Mouse (Mus musculus): ENCODE results near the gene 1700011L22Rik.

1700011L22Rik gene

DNA sequence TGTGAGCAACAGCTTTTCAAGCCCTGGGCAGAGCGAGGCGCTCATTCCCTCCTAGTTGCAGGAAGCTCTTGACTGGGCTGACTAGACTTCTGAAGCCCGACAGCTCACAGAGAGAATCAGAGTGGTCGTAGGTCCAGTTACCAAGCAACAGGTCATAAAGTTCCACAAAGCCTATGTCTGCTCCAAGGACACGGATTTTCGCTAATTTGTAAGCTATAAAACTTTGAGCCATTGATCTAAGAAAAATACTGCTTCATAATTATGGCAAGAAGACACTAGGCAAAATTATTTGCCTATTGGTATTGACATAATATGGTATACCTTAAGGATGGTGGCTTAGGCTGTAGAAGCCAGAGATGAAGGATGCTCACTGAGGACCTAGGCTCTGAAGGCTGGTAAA, at the start of gene 1700011L22Rik:
1700011L22Rik (minus strand) TSS at position 101 of the 400 bp plus-strand sequence.
- DNase-seq (ENCODE audit: inconsistent ontology term), result no peak

DNA sequence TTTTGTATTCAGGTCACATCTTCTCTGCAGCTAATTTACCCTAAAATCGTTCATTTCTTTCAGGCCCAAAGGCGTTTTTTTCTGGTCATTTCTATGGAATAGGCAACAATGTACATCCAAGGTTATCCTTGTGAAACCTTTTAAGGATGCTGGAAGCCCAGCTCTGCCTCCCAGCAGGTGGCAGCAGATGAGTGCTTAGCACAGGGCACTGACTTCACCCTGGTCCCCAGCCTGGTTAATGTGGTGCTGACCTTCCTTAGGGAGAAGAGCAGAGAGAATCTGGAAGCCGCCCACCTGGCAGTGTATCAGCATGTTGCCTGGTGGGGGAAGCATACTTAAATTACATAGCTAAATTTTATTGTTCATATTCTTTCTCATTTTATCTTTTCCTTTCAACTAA, 49.4 kb upstream of the 1700011L22Rik start:
- peak; percentile 61 for DNase-seq (ENCODE audit: inconsistent ontology term)

DNA sequence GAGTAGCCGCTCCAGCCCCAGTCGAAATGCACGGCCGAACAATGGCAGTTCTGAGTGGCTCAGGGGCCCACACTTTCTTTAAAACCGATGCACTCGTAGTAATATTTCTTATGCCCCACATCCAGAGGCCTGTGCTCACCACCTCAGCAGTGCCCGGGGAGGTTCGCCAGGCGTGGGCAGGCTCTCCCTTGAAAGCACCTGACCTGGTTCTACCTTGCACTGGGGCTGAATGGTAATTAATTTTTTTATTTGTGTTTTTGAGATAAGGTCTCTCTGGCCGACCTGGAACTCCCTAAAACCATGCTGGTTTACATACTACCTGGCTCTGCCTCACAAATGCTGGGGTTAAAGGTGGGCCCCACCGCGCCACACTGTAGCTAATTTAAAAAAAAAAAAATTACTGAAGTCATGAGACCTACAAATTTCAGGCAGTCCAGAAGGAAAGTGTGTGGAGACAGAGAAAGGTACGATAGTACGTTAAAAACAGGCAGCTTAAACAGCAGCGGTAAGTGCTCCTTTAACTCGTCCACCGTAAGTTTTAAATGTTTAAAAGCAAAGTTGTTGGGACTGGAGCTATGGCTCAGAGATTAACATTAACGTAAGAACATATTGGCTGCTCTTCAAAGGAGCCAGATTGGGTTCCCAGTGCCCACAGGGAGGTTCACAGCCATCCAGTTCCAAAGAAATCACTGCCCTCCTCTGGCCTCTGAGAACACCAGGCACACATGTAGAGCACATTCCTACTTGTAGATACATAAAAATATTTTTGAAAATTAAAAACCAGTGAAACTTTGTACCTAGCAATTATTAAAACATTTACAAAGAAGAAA, 47.1 kb upstream of the 1700011L22Rik start:
- no peak for DNase-seq (ENCODE audit: inconsistent ontology term)

DNA sequence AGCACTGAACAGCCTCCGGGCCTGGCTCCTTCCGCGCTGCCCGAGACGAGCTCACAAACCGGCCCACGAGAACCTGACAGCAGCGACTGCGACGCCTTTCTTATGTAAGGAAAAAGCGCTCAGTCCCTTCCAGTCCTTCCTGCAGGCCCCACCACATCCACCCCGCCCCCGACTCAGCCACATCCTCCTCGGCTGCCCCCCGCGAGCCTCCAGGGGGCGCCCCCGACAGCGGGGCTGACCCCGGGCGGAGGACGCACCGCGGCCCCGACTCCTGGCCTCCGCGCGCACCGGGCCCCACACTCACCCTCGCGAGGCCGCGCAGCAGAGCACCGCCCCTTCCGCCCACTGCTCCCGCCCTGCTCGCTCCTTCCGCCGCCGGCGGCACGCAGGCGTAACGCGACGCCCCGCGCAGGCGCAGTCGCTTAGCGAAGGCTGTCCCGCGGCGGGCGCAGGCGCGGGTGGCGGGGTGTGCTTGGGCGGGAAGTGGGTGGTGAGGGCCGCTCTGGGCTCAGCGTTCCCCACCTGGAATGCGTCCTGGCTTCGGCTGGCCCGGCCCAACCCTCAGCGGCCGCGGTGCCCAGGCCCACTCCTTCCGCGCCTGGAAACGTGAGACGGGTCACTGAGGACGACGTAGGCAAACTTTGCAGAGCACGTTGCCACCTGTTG, 46.4 kb upstream of the 1700011L22Rik start, which contains the start of gene Mmaa:
Mmaa (minus strand) TSS at position 328 of the 666 bp plus-strand sequence.
- peak; percentile 99 for DNase-seq (ENCODE audit: inconsistent ontology term)

DNA sequence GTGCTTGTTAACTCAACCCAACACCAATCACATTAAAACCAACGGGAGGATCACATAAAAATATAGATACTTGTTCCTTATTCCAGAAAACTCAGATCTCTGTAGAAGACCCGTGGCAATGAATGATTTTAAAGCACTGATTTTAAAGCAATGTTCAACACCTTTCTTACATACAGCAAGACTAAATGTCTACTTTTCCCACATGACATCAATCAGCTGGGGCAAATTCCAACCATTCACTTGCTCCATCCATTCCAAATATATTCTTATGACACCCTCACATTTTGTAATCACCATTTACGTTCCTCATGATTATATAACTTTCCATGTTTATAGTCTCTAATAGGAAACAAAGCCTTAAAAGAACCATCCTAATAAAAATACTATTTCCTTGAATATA, 45.5 kb upstream of the 1700011L22Rik start:
- no peak for DNase-seq (ENCODE audit: inconsistent ontology term)

DNA sequence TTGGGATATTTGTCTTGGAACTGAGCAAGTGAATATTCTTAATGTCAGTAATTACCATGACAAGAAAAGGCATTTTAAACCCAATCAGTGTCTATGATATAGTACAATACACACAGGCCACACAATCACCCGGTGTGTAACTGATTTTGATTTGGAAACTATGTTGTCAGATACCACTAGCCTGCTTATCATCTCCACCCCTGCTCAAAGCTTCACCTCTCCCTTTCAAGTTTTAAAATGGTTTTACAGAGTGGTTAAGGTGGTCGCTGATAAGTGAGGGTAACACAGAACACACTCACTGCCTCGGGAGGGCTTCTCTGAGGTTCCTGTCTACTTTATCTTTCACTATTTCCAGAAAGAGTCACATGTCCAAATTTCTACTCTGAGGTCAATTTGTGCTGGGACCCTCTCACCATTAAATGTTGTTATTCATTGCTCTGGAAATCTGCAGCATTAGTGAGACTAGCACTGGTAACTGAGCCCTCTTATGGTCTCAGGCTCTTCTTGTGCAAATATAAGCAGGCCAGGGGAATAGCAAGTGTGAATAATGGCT, 44.4 kb upstream of the 1700011L22Rik start:
- no peak for DNase-seq (ENCODE audit: inconsistent ontology term)

DNA sequence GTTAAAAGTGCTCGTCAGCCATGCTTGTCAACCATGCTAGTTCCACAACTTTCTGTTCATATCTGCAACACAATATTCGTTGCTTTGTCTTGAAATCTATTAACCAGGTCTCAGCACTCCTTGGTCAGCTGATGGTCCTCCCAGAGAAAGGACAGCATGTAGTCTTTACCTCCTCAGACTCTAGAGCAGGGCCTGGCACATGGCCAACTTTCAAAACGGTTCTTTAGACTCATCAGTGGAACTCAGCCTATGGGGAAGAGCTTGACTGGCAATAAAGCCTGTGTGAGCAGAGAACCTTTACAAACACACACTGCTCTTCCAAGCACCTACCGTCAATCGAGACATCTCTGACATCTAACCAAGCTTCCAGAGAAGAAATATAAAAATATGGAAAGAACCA, 41.2 kb upstream of the 1700011L22Rik start:
- DNase-seq (ENCODE audit: inconsistent ontology term), result no peak

DNA sequence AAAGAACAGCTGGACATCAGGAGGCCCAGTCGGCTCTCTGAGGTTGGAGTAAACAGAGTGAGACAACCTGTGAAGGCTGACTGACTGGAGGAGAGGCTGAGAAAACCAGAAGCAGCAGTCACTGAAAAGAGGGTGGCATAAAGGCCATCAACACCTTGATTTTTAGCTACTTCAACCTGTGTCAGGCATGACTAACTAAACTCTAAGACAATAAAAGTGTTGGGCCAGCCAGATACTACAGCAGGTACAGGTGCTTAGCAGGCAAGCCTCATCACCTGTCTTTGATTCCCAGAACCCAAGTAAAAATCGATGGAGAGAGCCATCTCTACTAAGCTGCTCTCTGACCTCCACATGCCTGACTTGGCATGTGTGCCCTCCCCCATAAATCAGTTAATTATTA, 40.3 kb upstream of the 1700011L22Rik start:
- DNase-seq (ENCODE audit: inconsistent ontology term), result no peak

DNA sequence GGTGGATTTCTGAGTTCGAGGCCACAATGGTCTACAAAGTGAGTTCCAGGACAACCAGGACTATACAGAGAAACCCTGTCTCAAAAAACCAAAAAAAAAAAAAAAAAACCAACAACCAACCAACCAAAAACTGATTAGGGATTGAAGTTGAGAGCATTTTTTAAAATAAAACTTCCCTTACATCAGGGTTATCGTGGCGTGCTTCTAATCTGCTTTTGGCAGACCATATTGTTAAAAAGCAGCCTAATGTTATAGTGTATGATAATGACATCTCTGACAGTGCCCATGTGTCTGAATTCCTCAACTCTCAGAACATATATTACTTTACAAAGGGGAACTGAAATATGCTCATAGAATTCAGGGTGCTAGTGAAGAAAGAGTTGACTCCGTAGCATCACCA, 39.9 kb upstream of the 1700011L22Rik start:
- no peak for DNase-seq (ENCODE audit: inconsistent ontology term)

DNA sequence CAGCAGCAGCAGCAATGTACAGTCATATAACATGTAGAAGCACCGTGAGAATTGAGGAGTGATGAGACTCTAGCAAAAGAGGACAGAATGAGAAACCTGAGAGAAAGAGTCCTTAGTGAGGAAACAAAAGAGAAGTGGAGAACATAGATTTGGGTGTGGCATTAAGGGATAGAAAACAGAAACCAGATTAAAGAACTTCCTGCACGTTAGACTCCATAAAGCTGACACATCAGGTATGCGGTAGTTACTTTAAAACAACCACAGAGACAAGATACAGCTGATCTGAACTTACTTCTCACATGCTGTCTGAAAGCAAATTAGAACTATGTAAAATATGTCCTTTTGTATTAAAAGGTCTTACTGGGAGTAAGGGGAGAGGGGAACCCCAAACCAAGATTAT, 38.1 kb upstream of the 1700011L22Rik start:
- DNase-seq (ENCODE audit: inconsistent ontology term), result no peak

DNA sequence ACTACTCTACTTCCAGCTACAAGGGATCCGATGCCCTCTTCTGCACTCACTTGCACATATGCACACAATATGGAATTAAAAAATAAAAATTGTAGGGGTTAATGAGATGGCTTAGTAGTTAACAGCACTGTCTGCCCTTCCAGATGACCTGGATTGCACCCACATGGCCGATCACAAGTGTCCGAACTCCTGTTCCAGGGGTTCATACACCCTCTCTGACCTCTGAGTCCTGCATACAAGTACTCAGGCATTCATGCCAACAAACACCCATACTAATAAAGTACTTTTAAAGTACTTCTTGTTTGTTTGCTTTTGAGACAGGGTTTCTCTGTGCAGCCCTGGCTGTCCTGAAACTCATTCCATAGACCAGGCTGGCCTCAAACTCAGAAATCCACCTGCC, 36.3 kb upstream of the 1700011L22Rik start:
- DNase-seq (ENCODE audit: inconsistent ontology term), result no peak

DNA sequence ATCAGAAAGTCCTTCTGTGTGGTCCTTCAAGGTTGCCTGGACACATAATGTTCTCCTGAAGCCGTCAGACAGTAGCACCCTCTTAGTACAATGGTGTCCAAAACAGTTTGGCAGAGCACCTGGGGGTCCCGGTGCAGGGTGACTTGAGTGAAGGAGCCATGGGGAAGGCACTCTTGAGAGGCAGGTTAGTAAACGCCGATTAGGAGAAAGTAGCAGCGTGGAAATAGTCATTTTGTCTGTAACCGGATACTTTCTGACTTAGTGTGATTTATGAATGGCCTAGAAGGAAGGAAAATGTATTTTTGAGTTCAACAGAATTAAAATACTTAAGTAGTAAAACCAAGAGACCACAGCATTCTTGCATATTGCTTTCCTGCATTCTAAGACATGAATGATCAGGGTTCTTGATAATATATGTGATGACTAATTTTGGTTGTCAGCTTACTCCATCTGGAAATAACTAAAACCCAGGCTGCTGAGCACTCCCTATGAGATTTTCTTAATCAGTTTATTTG, 33.1 kb upstream of the 1700011L22Rik start:
- no peak for DNase-seq (ENCODE audit: inconsistent ontology term)

DNA sequence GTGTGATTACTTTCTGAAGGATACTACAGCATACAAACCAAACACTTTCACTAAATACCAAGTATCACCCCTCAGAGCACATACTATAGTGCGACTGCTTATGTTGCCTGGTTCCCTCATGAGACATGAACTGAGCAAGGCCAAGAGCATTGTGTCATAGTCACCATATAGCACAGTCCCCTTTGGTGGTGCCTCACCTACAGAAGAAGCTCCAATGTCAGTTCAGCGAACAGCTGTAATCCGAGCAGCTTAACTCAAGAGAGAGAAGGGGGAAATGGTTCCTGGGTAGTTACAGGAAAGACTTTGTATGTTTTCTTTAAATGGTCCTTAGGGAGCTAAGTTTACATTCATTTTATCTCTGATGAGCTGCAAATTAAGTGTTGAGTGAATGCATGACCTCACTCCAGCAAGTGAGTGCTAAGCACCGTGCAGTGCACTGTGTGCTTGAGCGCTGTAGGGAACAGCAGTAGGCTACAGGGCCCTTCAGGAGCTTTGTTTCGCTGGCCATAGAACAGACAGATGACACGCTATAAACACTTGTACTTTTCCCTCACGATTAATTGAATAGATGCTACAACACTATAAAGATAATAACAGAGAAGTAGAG, 29.0 kb upstream of the 1700011L22Rik start:
- DNase-seq (ENCODE audit: inconsistent ontology term), result no peak

DNA sequence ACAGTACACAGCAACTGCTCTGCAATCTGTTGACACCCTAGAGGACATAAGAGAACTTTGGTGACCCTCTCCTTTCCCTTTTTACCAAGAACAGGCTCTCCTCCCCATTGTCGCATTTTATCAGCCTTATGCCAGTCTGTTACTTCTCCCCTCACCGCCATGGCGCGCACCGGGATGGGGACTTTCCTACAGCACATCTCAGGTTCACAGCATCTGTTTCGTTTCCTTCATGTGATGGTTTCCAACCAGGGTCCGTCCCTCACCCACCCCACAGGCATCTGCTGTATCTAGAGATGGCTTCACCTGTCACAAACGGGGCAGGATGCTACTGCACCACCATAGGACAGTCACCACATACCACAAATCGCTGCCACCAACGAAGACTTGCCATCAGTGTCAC, 26.6 kb upstream of the 1700011L22Rik start:
- DNase-seq (ENCODE audit: inconsistent ontology term), result no peak

DNA sequence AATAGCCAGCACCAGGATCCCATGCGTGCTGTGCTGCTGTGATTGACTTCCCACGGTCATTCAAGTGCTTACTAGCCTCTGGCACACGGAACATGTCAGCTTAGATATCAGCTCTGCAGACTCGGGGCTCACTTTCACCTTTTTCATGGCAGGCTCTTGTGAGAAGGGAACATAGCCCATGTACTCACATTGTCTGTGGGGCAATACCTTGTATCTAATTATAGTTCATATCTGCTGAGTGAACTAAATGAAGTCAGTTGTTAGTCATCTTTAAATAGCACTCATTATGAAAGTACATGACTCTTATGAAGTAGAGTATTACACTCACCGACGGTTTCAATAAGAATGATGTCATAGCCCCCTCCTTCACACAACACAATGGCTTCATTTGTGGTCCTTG, 25.4 kb upstream of the 1700011L22Rik start:
- DNase-seq (ENCODE audit: inconsistent ontology term), result no peak

DNA sequence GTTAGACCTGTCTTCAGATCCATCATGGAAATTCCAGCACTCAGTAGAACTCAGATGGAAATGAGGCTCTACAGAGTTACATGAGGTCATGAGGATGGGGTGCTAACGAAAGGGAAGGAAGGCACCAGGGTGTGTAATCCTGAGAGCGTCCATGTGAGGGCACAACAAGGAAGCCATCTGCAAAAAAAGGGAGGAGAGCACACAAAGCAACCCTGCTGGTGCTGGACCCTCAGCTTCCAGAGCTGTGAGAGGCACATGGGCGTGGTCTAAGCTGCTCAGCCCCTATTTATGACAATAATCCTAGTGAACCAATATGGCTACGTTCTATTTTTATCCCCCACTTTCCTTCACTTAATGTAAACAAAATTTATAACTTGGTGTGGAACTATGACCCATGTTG, 24.3 kb upstream of the 1700011L22Rik start:
- no peak for DNase-seq (ENCODE audit: inconsistent ontology term)

DNA sequence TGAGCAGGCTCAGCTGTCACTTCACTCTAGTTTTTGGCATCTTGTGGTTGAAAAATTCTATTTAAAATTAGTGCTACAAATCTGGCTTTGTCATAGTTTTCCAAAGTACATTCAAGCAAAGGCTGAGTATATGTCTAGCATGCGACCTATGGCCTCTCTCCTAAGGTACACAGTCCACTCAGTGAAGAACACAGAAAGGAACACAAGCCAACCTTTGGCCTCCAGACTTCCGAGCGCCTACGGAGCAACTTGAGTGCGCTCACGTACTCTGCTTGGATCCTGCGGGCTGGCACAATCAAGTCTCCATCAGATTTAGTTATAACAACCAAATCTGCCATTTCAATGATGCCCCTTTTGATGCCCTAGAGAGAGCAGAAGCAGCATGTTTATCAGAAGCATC, 20.6 kb upstream of the 1700011L22Rik start:
- no peak for DNase-seq (ENCODE audit: inconsistent ontology term)

DNA sequence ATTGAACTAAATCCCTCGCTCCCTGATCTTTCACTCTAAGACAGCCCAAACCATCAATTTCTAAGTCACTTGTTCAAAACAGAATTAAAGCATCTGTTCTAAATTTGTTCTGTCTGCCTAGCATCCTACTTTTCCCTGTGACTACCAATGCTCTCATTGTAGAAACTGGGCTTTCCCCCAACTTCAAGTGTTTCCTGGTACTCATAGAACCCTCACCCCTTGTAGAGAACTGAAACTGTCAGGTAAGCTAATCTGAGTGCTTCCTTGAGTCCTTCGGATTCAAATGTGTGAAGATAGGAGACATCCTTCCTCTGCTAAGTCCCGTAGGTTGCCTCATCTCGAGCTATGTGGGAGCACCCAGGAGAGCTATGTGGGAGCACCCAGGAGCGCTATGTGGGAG, 13.6 kb upstream of the 1700011L22Rik start:
- no peak for DNase-seq (ENCODE audit: inconsistent ontology term)

DNA sequence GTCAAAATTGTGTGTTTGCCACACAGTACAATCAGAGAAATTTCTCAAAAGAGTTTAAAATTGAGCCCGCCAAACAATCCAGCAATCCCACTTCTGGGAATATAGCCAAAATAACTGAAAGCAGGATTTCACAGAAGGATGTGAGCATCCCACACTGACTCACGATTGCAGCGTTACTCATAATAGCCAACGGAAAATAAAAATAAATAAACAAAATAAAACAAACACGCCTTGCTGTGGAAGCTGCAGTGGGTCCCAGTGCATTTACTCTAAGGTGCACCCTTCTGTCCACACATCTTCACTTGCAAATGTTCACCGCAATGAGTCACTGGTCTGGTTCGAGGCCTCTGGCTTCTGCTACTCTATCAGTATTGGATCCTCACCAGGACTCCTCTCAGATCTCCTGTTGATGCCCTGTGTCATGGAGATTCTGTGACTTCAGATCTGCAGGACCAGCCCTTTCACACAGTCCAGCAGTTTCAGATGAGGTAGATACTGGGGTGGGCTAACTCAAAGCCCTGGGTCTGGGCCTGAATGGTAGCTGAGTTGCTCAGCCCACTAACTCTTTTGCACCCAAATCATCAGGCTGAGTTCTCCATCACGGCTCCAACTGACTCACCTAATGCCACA, 7.8 kb upstream of the 1700011L22Rik start:
- peak; percentile 40 for DNase-seq (ENCODE audit: inconsistent ontology term)

DNA sequence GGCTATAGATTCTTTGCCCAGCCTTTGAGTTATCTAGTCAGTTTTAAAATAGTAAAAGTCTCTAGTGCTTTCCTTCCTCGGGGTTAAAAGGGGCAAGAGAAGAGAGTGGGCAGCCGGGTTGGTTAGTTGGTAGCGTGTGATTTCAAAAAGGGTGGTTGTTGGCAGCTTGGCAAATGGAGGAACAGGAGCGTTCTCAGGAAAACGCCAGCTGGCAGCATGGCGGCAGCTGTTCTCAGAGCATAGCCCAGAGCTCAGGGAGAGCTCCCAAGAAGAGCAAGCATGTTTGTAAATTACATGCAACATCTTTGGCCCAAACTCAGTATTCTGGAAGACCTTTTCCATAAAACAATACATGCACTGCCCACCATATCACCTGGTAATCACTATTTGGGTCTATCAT, 5.4 kb upstream of the 1700011L22Rik start:
- DNase-seq (ENCODE audit: inconsistent ontology term), result no peak

DNA sequence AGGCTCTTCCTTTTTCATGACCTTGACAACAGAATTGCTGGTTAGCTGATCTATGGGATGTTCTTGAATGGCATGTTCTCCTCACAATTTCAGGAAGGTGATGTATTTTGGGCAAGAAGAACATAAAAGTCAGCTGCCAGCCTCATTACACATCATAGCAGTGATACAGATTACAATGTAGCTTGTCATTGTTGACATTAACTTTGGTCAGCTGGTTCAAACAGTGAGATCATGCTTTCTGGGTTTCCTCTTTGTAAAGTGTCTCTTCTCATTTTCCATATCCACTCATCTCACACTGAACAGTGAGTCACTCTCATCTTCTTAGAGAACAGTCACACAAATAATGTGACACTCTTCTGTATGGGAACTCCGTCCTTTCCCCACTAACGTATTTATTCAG, 4.9 kb downstream of the 1700011L22Rik start:
- DNase-seq (ENCODE audit: inconsistent ontology term), result peak; percentile 27

DNA sequence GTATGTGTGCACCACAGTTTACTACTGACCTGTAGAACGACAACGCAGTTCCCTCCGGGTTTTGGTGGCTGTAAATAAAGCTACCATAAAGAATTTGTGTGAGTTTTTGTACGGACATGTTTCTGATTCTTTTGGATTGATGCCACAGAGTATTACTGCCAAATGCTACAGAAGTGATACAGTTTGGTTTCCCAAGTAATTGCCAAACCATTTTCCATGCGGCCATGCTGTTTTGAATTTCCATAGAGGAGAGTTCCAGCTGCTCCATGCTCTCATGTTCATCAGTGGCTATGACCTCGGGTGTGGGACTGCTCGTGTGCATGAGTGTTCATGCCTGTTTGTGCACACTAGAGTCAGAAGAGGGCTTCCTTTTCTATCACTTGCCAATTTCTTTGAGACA, 8.4 kb downstream of the 1700011L22Rik start:
- no peak for DNase-seq (ENCODE audit: inconsistent ontology term)

All from Muller cell, postnatal 12 days (primary cell).